Mouse (Mus musculus): ENCODE results near the gene Slc25a20. TPM values are rescaled to one million over a fixed set of nuclear protein-coding genes. Genes with fewer than 3 reads are reported as not detected.

Slc25a20 gene
- total RNA-seq, 2 experiments from 2014 or later = 2.0 to 4.2 TPM

DNA sequence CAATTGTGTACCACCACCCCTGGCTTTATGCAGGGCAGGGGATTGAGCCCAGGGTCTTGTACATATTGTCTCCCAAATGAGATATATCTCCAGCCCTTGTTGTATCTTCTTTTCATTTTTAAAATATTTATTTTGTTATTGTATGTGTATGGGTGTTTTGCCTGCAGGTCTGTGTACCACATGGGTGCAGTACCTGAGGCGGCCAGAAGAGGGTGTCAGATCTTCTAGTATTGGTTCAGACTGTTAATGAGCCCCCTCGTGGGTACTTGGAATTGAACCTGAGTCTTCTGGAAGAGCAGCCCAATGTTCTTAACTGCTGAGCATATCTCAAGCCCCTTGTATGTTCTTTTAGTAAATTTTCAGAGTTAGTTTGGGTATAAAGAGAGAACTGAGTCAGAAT, 11.3 kb downstream of the Slc25a20 start:
- ATAC-seq (replicated peaks; ENCODE audit: low FRiP score, poor library complexity, severe bottlenecking) = no peak

DNA sequence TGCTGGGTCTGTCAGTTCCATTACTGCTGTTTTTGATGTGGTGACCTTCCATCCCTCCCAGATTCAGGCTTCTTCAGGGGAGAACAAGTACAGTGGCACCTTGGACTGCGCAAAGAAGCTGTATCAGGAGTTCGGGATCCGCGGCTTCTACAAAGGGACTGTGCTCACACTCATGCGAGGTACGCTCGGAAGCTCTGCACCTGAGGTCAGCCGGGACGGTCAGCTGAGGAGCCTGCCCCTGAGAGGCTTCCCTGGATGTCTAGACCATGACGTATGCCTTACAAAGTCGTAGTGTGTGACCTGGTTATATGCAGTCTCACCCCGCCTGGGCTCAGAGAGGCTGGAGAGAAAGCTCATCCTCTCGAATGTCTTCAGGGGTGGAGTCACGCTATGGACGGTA, 18.1 kb downstream of the Slc25a20 start:
- ATAC-seq (replicated peaks; ENCODE audit: low FRiP score, poor library complexity, severe bottlenecking) = no peak

DNA sequence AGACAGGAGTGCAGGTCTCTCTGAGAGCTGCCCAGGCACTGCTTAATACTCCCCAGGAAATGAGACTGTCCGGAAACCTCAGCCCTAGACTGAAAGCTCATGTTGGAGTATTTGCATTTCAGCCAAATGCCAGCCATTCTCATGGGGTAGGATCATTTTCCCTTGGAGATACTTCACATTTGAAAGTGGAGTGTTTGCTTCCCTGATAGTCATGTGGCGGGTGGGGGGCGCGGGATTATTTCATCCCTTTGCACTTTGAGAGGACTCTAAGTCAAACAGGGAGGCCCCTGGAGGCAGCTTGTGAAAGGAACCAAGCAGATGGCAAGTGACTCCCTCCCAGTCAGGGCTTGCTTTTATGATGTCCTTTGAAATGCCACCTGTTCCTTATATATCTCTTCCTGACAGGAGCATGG, 24.6 kb downstream of the Slc25a20 start:
- ATAC-seq (replicated peaks; ENCODE audit: low FRiP score, poor library complexity, severe bottlenecking) = no peak

DNA sequence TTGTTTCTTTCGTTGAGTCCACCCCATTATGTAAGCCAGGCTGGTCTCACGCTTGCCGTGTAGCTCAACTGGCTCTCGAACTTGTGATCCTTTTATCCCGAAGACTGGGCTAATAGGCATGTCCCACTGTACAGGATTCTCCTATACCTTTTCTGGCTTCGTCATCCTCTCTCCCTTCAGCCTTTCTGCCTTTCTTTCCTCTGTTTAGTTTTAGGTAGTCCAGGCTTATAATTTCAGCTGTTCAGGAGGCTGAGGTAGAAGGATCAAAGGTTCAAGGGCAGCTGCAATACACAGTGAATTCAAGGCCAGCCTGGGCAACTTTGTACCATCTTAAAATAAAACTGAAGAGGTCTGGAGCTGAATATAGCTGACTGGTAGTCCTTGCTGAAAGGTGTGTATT, 25.3 kb downstream of the Slc25a20 start:
- ATAC-seq (replicated peaks; ENCODE audit: low FRiP score, poor library complexity, severe bottlenecking) = no peak

DNA sequence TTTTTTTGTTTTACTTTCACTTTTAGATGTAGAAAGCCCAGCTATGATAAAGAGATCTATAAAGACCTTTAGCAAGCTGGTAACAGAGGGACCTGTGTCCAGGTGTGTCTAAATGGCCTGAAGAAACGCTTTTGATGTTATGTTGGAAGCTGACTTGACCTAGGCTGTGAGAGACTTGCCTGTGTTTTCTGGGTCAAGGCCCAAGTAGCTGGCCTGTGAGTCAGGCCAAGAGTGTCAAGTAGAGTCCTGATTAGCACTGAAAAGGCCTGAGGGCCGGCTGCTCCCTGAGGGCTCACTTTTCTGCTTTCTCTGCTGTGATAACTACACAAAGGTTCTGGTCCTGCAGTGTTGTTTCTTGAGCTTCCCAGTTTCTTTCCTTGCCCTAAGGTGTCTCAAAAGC, 25.8 kb downstream of the Slc25a20 start:
- no peak for ATAC-seq (replicated peaks; ENCODE audit: low FRiP score, poor library complexity, severe bottlenecking)

DNA sequence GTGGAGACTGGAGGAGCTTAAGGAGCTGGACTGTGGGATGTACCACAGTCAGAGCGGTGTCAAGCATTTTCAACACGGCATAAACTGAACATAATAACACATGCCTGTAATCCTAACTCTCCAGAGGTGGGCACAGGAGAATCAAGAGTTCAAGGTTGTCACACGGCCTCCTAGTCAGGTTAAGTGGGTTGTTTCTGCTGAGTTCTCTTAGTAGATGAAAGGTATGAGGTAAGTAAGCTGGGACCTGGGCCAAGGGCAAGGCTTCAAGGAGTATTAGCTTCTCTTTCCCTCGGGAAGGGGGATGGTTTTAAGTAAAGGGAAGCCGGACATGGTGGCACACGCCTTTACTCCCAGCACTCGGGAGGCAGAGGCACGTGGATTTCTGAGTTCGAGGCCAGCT, 26.6 kb downstream of the Slc25a20 start:
- no peak for ATAC-seq (replicated peaks; ENCODE audit: low FRiP score, poor library complexity, severe bottlenecking)

DNA sequence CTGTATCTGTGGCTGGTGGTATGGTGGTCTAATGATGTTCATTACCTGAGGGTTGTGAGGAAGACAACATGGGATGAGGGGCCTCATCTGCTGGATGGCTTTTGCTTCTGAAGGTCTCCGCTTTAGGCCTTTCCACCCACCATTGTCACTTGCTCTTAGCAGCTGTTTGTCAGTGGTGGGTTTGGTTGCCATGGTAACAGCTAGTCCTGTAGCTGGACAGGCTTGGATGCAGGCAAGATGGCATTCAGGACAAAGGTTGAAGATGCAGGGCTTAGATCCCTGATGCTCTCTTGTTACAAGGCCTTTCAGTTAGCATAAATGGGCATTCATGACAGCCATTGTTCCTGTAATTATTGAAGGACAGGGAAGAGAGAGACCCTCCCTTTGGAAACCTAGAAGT, 27.2 kb downstream of the Slc25a20 start, which contains the start of gene Prkar2a:
Gene Prkar2a (plus strand): TSS at position 209 of the 400 bp plus-strand sequence.
- ATAC-seq (replicated peaks; ENCODE audit: low FRiP score, poor library complexity, severe bottlenecking) = no peak

DNA sequence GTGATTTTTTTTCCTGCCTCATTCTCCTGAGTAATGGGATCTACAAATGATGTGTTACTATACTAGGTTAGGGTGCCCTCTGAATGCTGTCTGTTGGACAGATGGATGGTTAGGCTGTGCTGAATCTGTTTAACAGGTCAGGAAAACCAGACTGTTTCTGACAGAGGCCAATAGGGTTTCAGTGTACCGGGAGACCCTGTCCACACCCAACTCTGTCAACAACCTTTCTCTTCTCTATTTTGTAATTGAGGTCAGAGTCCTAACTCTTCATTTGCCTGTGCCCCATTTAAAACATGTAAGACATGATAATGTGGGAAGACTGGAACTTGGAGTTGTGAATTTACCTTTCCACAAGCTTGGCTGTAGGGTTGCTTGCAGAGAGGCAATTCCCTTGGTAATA, 28.1 kb downstream of the Slc25a20 start:
- ATAC-seq (replicated peaks; ENCODE audit: low FRiP score, poor library complexity, severe bottlenecking) = no peak

DNA sequence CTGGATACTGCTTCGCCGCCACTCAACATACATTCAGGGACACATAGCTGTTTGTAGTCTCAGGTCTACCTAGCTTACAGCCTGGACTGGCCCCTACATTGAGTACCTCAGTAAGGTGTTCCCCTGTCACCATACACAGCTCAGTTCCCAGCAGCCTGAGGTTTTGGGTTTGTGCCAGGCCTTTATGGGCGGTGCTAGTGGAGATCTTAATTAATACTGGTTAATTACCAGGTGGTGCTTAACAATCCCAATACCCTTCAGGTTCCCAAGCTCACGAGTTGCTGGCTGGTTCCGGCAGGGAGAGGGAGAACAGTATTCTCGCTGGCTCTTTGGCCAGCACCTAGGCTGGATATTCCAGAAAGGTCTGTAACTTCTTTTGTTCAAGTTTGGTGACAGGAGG, 29.0 kb downstream of the Slc25a20 start:
- ATAC-seq (replicated peaks; ENCODE audit: low FRiP score, poor library complexity, severe bottlenecking) = no peak

DNA sequence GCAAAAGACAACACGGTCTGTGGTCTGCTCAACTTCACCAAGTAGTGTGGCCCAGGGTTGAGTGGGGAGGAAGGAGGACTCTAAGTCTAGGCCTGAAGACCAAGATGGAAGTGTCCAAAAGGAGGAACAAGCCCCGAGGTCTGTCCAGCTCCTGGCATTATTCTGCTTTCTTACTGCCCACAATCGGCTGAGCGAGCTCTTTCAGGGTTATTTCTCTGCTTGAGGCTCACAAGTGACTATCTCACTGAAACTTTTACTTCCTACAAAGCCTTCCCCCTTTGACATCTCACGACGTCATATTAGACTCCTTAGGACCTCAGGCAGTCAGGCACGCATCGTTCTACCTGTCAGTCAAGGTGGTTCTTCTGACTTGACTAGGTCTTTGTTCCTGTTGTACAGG, 29.5 kb downstream of the Slc25a20 start:
- ATAC-seq (replicated peaks; ENCODE audit: low FRiP score, poor library complexity, severe bottlenecking) = no peak

DNA sequence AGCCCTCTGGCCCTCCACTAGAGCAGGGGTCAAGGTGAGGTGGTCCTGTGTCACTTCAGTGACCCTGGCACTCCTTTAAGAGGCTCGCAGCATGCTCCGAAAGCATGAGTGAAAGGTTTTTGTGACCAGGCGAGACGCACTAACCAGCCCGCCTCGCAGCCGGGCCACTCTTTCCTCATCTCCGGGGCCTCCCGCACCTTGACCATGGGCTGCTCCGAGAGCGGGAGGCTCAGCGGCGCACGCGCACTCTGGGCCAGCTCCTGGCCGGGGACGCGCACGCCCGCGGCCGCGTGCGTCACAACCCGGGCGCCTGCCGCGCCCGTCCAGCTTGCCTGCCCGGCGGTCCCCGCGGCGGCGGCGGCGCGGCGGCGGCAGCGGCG, 29.9 kb downstream of the Slc25a20 start:
- ATAC-seq (replicated peaks; ENCODE audit: low FRiP score, poor library complexity, severe bottlenecking) = peak; percentile 77

DNA sequence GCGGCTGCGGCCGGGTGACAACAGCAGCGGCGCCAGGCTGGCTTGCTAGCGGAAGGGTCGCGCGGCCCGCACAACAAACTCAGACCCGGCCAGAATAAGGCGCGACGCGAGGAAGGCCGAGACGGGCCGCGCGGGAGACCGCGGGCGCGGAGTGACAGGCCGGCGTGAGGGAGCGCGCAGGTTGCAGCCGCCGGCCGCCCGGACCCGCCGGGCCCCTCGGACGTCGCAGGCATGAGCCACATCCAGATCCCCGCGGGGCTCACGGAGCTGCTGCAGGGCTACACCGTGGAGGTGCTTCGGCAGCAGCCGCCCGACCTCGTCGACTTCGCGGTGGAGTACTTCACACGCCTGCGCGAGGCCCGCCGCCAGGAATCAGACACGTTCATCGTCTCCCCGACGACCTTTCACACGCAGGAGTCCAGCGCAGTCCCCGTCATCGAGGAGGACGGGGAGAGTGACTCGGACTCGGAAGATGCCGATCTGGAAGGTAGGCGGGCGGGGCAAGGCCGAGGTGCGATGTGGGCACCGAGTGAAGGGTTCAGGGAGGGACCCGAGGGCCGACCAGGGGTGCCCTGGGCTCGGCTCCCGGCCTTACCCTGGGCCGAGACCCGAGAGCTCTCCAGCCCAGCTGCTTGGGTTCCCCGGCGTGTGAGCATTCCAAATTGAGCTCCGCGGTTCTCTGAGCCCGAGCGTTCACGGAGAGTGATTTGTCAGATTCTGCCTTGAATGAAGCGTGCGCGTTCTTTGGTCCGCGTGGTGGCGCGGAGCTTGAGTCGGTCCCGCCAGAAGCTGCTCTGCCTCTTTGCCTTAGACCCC, 30.5 kb downstream of the Slc25a20 start:
- peak; percentile 45 for ATAC-seq (replicated peaks; ENCODE audit: low FRiP score, poor library complexity, severe bottlenecking)

DNA sequence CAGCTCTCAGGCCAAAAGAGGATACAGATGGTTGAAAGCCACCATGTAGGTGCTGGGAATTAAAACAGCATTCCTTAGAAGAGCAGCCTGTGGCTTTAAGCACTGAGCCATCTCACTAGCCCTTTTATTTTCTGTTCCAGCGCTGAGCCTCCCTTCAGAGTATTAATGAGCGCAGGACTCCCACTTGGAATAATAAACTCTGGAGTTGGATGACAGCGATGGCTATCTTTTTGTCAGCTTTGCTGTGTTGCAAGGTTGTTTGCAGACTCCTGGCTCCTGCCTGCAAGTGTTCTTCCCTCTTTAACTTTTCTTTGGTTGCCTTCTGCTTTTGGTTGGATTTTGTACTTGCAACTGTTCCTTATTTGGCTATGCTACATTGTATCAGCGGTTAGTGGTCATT, 32.1 kb downstream of the Slc25a20 start:
- ATAC-seq (replicated peaks; ENCODE audit: low FRiP score, poor library complexity, severe bottlenecking) = no peak

DNA sequence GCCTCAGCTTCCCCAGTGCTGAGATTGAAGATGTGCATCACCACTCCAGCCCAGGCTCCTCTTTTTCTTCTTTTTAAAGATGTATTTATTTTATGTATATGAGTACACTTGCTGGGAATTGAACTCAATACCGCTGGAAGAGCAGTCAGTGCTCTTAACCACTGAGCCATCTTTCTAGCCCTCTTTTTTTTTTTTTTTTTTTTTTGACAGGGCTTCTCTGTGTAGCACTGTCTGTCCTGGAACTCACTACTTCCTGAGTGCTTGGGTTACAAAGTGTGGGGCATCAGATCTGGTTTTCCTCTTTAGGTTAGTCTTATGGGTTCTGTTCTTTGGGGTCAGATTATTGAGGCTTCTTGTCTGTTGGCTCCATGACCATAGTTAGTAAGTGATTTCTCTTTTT, 32.6 kb downstream of the Slc25a20 start:
- no peak for ATAC-seq (replicated peaks; ENCODE audit: low FRiP score, poor library complexity, severe bottlenecking)

DNA sequence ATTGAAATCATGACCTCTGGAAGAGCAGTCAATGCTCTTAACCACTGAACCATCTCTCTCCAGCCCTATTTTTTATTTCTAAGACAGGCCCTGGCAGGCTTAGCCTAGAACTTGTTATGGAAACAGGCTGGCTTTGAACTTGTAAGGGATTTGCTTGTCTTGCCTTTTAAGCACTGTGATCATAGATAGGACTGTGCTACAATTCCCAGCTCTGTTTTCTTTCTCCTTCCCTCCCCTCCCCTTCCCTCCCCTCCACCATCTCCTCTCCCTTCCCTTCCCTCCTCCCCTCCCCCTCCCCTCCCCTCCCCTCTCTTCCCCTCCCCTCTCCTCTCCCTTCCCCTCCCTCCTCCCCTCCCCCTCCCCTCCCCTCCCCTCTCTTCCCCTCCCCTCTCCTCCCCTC, 40.6 kb downstream of the Slc25a20 start:
- ATAC-seq (replicated peaks; ENCODE audit: low FRiP score, poor library complexity, severe bottlenecking) = no peak

DNA sequence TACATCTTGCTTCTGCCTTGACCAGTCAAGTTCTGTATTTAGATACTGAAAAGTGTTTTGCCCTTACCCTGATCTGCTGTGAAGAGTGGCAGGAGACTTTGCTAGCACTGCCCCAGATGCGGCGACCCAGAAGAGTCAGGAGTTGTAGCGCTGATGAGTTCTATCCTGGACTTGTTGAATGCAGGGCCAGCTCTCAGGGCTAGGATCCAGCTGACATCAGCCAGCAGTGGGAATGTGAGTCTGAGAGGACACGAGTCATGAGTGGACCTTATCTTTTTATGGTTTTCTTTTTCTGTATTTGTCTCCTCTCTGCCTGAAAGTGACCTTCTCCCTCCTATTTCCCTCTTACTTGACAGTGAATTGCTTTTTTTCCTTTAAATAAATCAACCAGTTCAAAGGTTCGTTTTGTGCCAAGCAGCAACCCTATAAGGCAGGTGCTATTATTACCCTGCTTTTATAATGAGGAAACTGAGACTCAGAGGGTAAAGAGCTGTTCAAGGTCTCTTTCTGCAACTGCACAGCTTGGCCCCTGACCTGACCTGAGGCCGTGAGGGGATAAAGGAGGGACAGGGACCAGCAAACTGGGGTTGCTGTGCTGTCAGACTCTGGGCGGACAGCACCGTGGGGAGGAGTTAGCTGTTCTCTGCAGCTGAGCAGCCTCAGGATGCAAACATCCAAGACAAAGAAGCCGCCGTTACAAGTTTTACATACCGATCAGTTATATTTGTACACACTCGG, 41.7 kb downstream of the Slc25a20 start:
- no peak for ATAC-seq (replicated peaks; ENCODE audit: low FRiP score, poor library complexity, severe bottlenecking)

DNA sequence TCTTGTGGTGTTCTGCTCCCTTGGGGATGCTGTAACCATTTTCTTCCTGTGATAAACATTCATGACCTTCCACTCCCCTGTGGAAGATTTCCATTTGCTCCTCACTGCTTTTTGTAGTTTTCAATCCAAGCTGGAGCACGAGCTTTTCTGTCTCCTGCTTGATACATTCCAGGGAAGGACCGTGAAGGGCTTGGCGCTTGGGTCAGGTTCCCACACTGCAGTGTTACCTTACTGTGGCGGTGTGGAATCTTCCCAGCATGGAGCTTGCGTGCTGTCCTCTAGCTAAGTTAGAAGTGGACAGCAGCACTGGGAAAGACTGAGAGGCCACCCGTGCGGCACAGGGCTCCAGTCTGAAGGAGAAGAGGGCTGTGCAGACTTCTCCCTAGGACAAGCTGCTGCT, 42.7 kb downstream of the Slc25a20 start:
- ATAC-seq (replicated peaks; ENCODE audit: low FRiP score, poor library complexity, severe bottlenecking) = no peak

DNA sequence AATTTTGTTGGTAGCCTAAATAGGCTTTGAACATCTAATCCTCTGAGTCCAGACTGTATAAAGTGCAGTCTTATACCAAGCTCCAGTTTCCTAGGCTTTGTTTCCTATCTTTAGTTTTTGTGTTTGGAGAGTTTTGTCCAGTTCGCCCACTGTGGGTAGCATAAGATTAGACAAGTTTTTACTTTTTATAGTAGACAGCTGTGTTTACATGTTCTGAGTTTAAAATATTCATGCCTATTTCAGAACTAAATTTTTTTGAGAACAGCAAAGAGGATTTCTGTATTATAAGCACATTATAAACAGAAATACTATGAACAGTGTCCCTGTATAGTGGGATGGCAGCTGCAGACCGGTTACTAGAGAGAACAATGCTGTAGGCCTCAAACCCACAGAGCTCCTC, 45.3 kb downstream of the Slc25a20 start:
- no peak for ATAC-seq (replicated peaks; ENCODE audit: low FRiP score, poor library complexity, severe bottlenecking)

DNA sequence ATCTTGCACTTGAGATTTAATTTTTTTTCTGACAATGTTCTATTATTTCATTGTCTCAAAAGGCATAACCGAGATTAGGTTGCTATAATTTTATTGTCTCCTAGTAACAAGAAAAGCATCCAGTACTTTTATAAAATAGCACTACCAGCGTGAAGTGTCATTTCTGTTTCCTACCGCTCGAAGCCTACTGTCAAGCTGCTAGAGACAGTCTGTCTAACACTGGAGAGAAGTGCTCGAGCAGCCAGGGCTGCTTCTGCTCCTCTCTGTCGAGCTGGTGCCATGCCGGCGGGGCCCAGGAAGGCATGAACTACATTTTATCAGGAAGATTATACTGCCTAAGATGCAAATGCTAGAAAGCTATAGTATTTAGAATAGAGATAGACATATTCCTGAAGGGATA, 46.9 kb downstream of the Slc25a20 start:
- no peak for ATAC-seq (replicated peaks; ENCODE audit: low FRiP score, poor library complexity, severe bottlenecking)

DNA sequence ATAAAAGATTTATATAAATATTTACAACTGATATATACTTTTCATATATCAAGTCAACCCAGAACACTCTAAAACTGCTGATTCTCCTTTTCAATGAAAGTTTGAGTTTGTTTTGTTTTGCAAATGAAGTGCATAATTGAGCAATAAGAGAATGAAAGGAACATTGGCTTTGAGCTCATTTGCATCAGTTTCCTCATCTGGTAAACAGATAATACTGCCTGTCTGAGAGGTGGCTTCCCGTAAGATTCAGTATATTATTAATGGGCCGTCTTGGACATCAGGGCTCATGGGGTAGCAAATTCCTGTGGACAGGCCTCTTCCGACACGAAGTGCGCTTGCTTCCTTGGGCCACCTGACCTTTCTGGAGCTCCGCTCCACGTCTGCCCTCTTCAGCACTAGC, 48.9 kb downstream of the Slc25a20 start:
- no peak for ATAC-seq (replicated peaks; ENCODE audit: low FRiP score, poor library complexity, severe bottlenecking)

DNA sequence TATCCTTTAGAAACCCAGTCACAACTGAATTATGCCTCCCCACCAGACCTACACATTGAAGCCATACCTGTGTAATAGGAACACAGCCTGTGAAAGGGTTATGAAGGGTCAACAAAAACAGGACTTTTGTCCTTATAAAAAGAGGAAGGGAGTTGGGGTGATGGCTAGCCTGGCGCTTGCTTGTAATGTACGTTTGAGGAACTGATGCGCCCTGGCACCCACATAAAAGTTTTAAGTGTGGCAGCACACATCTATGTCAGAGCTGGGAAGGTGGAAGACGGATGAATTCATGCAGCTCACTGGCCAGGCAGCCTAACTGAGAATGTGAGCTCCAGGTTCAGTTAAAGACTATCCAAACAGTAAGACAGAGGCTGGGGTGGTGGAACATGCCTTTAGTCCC, 54.3 kb downstream of the Slc25a20 start:
- no peak for ATAC-seq (replicated peaks; ENCODE audit: low FRiP score, poor library complexity, severe bottlenecking)
